Mouse (Mus musculus): ENCODE data around the gene Parva. TPM values are rescaled to one million over a fixed set of nuclear protein-coding genes. Genes with fewer than 3 reads are reported as not detected.

The Parva gene
- polyA plus RNA-seq, 1 experiment from 2014 or later: 37.4 TPM

GRCm38 (mm10) chr7:112535408-112535921 is 108.2 kb downstream of the Parva start:
- H3K27me3 ChIP-seq (replicated peaks; ENCODE audit: control insufficient read depth, insufficient read depth, low read length): no peaks in the 10 kb centered on the region
- H3K4me2 ChIP-seq (replicated peaks; ENCODE audit: low read depth): peak overlapping the region; percentile 37; the same call in 1 of the 2 replicates
- no peak overlapping the region for H3K9ac ChIP-seq (ENCODE audit: low read depth, low read length)
- H3K9me3 ChIP-seq (ENCODE audit: control insufficient read depth): 0 out of 2 replicates have a peak, but pooled peaks cover 3% of the 10 kb centered on the region
- no peaks in the 10 kb centered on the region for H3K36me3 ChIP-seq (ENCODE audit: control insufficient read depth, insufficient read depth)
- WGBS: 18% methylated on average over 16 of the region's 16 CpGs
- no peak overlapping the region for H3K4me3 ChIP-seq (ENCODE audit: low read depth, low read length)
- H3K27ac ChIP-seq (ENCODE audit: low read depth, low read length): peak overlapping the region; percentile 41; the same call in 1 of the 2 replicates
- ATAC-seq: 0 out of 2 replicates have a peak, but pooled peaks have one; percentile 25
- peaks cover 4% of the 10 kb centered on the region for H3K4me1 ChIP-seq (replicated peaks; ENCODE audit: control insufficient read depth, insufficient read depth, low read length)
- TF ChIP-seq CTCF (IDR thresholded peaks at IDR 0.05; ENCODE audit: low read depth): no peak

GRCm38 (mm10) chr7:112549136-112549535 is 121.8 kb downstream of the Parva start:
- Histone ChIP-seq H3K27me3 (replicated peaks; ENCODE audit: control insufficient read depth, insufficient read depth, low read length) (no peaks in the 10 kb centered on the region), H3K27ac (ENCODE audit: low read depth, low read length) (no peak overlapping the region), H3K9me3 (ENCODE audit: control insufficient read depth) (no peaks in the 10 kb centered on the region), H3K4me1 (replicated peaks; ENCODE audit: control insufficient read depth, insufficient read depth, low read length) (no peaks in the 10 kb centered on the region), H3K4me2 (replicated peaks; ENCODE audit: low read depth) (no peak overlapping the region), H3K9ac (ENCODE audit: low read depth, low read length) (no peak overlapping the region), H3K4me3 (ENCODE audit: low read depth, low read length) (no peak overlapping the region), H3K36me3 (ENCODE audit: control insufficient read depth, insufficient read depth) (peaks cover 47% of the 10 kb centered on the region)
- no peak for TF ChIP-seq CTCF (IDR thresholded peaks at IDR 0.05; ENCODE audit: low read depth)
- WGBS: 87% methylated on average over 3 of the region's 3 CpGs
- no peak for ATAC-seq

DNA sequence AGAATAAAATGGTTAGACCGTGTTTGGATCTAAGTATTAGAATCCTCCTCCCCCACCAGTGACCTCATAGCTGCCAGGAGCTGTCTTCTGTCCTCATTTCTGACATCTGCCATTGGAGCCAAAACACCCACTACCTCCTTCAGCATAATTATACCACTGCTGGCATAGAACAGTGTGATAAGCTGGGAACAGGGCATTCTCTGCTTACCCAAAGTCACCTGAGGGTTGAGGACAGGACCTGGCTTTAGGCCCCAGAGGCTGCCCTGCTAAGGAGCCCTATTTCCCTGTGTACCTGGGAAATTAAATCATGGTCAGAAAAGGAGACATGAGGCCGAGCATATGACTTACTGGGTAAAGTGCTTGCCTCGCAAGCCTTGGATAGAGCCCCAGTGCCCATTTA is 134.2 kb downstream of the Parva start:
- Histone ChIP-seq H3K4me3 (ENCODE audit: low read depth, low read length) (no peak overlapping the region), H3K4me1 (replicated peaks; ENCODE audit: control insufficient read depth, insufficient read depth, low read length) (no peaks in the 10 kb centered on the region), H3K4me2 (replicated peaks; ENCODE audit: low read depth) (no peak overlapping the region), H3K36me3 (ENCODE audit: control insufficient read depth, insufficient read depth) (peaks cover 12% of the 10 kb centered on the region), H3K27ac (ENCODE audit: low read depth, low read length) (no peak overlapping the region), H3K9ac (ENCODE audit: low read depth, low read length) (no peak overlapping the region), H3K9me3 (ENCODE audit: control insufficient read depth) (no peaks in the 10 kb centered on the region), H3K27me3 (replicated peaks; ENCODE audit: control insufficient read depth, insufficient read depth, low read length) (no peaks in the 10 kb centered on the region)
- 85% methylated on average over 3 of the region's 3 CpGs for WGBS
- no peak for TF ChIP-seq CTCF (IDR thresholded peaks at IDR 0.05; ENCODE audit: low read depth)
- ATAC-seq: no peak

DNA sequence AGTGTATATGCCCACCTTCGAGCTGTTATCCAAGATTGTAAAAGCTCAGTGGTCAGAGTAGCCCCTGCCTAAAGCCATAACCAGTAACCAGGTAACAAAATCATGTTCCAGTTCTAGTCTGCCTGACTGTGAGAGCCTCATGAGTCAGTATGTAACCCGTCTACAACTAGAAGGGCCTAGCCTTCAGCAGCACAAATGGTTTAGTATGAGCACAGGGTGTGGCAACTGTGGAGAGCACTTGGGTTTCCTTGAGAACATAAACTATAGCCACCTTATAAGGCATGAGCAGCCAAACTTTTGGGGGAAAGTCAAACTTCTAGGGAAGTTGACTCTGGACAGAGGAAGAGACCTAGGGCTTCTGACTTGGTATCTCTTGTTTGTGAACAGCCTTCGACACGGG is 139.7 kb downstream of the Parva start:
- WGBS: 89% methylated on average over 4 of the region's 4 CpGs
- peaks cover 6% of the 10 kb centered on the region; the same call in 1 of the 2 replicates for H3K36me3 ChIP-seq (ENCODE audit: control insufficient read depth, insufficient read depth)
- H3K9ac ChIP-seq (ENCODE audit: low read depth, low read length): no peak overlapping the region
- H3K27me3 ChIP-seq (replicated peaks; ENCODE audit: control insufficient read depth, insufficient read depth, low read length): no peaks in the 10 kb centered on the region
- H3K9me3 ChIP-seq (ENCODE audit: control insufficient read depth): no peaks in the 10 kb centered on the region
- no peak overlapping the region for H3K4me2 ChIP-seq (replicated peaks; ENCODE audit: low read depth)
- no peak overlapping the region for H3K4me3 ChIP-seq (ENCODE audit: low read depth, low read length)
- H3K27ac ChIP-seq (ENCODE audit: low read depth, low read length): no peak overlapping the region
- H3K4me1 ChIP-seq (replicated peaks; ENCODE audit: control insufficient read depth, insufficient read depth, low read length): no peaks in the 10 kb centered on the region
- no peak for ATAC-seq
- no peak for TF ChIP-seq CTCF (IDR thresholded peaks at IDR 0.05; ENCODE audit: low read depth)

DNA sequence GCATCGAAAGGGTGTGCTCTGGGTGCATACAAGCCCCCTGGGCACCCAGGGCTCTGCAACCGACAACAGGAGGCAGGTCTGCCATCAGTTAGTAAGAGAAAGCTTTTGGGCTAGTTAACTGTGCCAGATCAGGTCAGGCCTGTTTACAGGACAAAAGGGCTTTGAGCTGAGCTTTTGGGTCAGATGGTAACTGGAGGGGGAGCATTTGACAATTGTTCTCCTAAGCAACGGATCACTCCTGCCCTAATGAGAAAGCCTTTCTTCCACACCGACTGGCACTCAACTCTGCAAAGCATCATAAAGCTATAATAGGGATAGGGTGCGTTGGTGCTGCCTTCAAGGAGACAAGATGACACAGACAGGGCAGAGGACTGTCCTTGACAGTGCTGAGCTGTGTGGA is 141.7 kb downstream of the Parva start:
- ATAC-seq: no peak
- H3K36me3 ChIP-seq (ENCODE audit: control insufficient read depth, insufficient read depth): peaks cover 12% of the 10 kb centered on the region
- no peak overlapping the region for H3K4me3 ChIP-seq (ENCODE audit: low read depth, low read length)

GRCm38 (mm10) chr7:112581621-112582020 is 154.3 kb downstream of the Parva start:
- 74% methylated on average over 6 of the region's 6 CpGs for WGBS
- H3K36me3 ChIP-seq (ENCODE audit: control insufficient read depth, insufficient read depth): peaks cover 54% of the 10 kb centered on the region
- no peaks in the 10 kb centered on the region for H3K9me3 ChIP-seq (ENCODE audit: control insufficient read depth)
- no peak overlapping the region for H3K4me2 ChIP-seq (replicated peaks; ENCODE audit: low read depth)
- ATAC-seq: no peak
- no peak for TF ChIP-seq CTCF (IDR thresholded peaks at IDR 0.05; ENCODE audit: low read depth)
- H3K27ac ChIP-seq (ENCODE audit: low read depth, low read length): no peak overlapping the region
- no peaks in the 10 kb centered on the region for H3K27me3 ChIP-seq (replicated peaks; ENCODE audit: control insufficient read depth, insufficient read depth, low read length)
- no peak overlapping the region for H3K9ac ChIP-seq (ENCODE audit: low read depth, low read length)
- no peak overlapping the region for H3K4me3 ChIP-seq (ENCODE audit: low read depth, low read length)
- H3K4me1 ChIP-seq (replicated peaks; ENCODE audit: control insufficient read depth, insufficient read depth, low read length): no peaks in the 10 kb centered on the region

More for the DNA sequence above, 141.7 kb downstream of the Parva start:
- H3K4me1 ChIP-seq (replicated peaks; ENCODE audit: control insufficient read depth, insufficient read depth, low read length): no peaks in the 10 kb centered on the region
- H3K9me3 ChIP-seq (ENCODE audit: control insufficient read depth): no peaks in the 10 kb centered on the region
- H3K27ac ChIP-seq (ENCODE audit: low read depth, low read length): no peak overlapping the region
- TF ChIP-seq CTCF (IDR thresholded peaks at IDR 0.05; ENCODE audit: low read depth): no peak
- WGBS: 65% methylated on average over 5 of the region's 5 CpGs
- no peak overlapping the region for H3K4me2 ChIP-seq (replicated peaks; ENCODE audit: low read depth)
- no peak overlapping the region for H3K9ac ChIP-seq (ENCODE audit: low read depth, low read length)
- no peaks in the 10 kb centered on the region for H3K27me3 ChIP-seq (replicated peaks; ENCODE audit: control insufficient read depth, insufficient read depth, low read length)
